Mouse (Mus musculus) kidney, embryonic 14.5 days (tissue): ENCODE data around the gene H2-Eb1. TPM values are rescaled to one million over a fixed set of nuclear protein-coding genes. Genes with fewer than 3 reads are reported as not detected.

Source experiments
- ATAC-seq: fragments of 200-750 bp; cut with Nextera tagmentation; 2 replicates; pipeline ENCODE4 v1.8.0; 2017; ENCODE audit warnings: moderate number of reproducible peaks, mild to moderate bottlenecking, moderate TSS enrichment, moderate library complexity; ENCODE audit not compliant: low FRiP score, low TSS enrichment
- H3K27ac ChIP-seq: fragments of 300-500 bp; sonication (generic); 2 replicates; pipeline ENCODE4 v1.5.1; 2014; ENCODE audit warnings: low read depth, mild to moderate bottlenecking, low read length, moderate library complexity, mixed read lengths
- H3K27me3 ChIP-seq: fragments of 300-500 bp; sonication (generic); 2 replicates; pipeline ENCODE4 v1.6.1; 2014; ENCODE audit warnings: mild to moderate bottlenecking, low read length; ENCODE audit not compliant: control insufficient read depth, insufficient read depth
- H3K36me3 ChIP-seq: fragments of 300-500 bp; sonication (generic); 2 replicates; pipeline ENCODE4 v1.6.1; 2014; ENCODE audit warnings: low read length, mixed read lengths; ENCODE audit not compliant: control insufficient read depth, insufficient read depth
- H3K4me1 ChIP-seq: fragments of 300-500 bp; sonication (generic); 2 replicates; pipeline ENCODE4 v1.6.1; 2014; ENCODE audit warnings: low read length, mixed read lengths; ENCODE audit not compliant: control insufficient read depth, insufficient read depth
- H3K4me2 ChIP-seq: fragments of 300-500 bp; sonication (generic); replicated peaks from 2 replicates; pipeline ENCODE4 v1.6.1; 2014; ENCODE audit warnings: low read depth, mild to moderate bottlenecking, low read length
- H3K4me3 ChIP-seq: fragments of 300-500 bp; sonication (generic); 2 replicates; pipeline ENCODE4 v1.5.1; 2014; ENCODE audit warnings: mild to moderate bottlenecking, low read length
- H3K9ac ChIP-seq: fragments of 300-500 bp; sonication (generic); 2 replicates; pipeline ENCODE4 v1.6.1; 2014; ENCODE audit warnings: low read depth, mild to moderate bottlenecking, low read length, moderate library complexity
- H3K9me3 ChIP-seq: fragments of 300-500 bp; sonication (generic); 2 replicates; pipeline ENCODE4 v1.6.1; 2016; ENCODE audit warnings: low read length; ENCODE audit not compliant: control insufficient read depth
- WGBS: fragments of 180-500 bp; shearing (Covaris S2); extraction: QIAGEN DNeasy Blood & Tissue Kit; methylation state at CpG from one replicate; pipeline ENCODE4 v1.1.7; 2014; 5-methylcytosine and 5-hydroxymethylcytosine counted together
- polyA plus RNA-seq: library from polyadenylated mRNA; unstranded; fragments of >200 nt; fragmentation: Nextera tagmentation; extraction: Ambion mirVana; gene quantifications from 2 replicates; pipeline ENCODE4 v1.2.1, GENCODE M21; 2014

The H2-Eb1 gene
- polyA plus RNA-seq, 1 experiment from 2014 or later: 5.9 TPM

GRCm38 (mm10) chr17:34316697-34317096 lies 11.0 kb downstream of the H2-Eb1 start:
- H3K9ac ChIP-seq: no peak overlapping the region
- no peaks in the 10 kb centered on the region for H3K36me3 ChIP-seq
- H3K27ac ChIP-seq: no peak overlapping the region
- 90% methylated on average over 2 of the region's 2 CpGs for WGBS
- no peaks in the 10 kb centered on the region for H3K9me3 ChIP-seq
- H3K4me1 ChIP-seq: no peaks in the 10 kb centered on the region
- no peak overlapping the region for H3K4me3 ChIP-seq
- H3K27me3 ChIP-seq: no peaks in the 10 kb centered on the region
- no peak overlapping the region for H3K4me2 ChIP-seq
- ATAC-seq: no peak

- no peak overlapping the region for H3K27ac ChIP-seq
- no peaks in the 10 kb centered on the region for H3K36me3 ChIP-seq
- no peaks in the 10 kb centered on the region for H3K4me1 ChIP-seq
- H3K27me3 ChIP-seq: no peaks in the 10 kb centered on the region
- no peak for ATAC-seq
- no peak overlapping the region for H3K4me3 ChIP-seq
- no peaks in the 10 kb centered on the region for H3K9me3 ChIP-seq
- WGBS: 40% methylated on average over 2 of the region's 2 CpGs
- H3K4me2 ChIP-seq: no peak overlapping the region
- H3K9ac ChIP-seq: no peak overlapping the region
These were observed 11.6 kb downstream of the H2-Eb1 start for GRCm38 (mm10) chr17:34317275-34317674.

- no peak within 1 kb of the TSS for H3K9ac ChIP-seq
- H3K4me1 ChIP-seq: no peaks in the 10 kb centered on the region
- no peaks in the 10 kb centered on the region for H3K9me3 ChIP-seq
- no peak within 1 kb of the TSS for H3K4me3 ChIP-seq
- WGBS: 46% methylated on average over 4 of the region's 4 CpGs
- no peaks in the 10 kb centered on the region for H3K27me3 ChIP-seq
- H3K27ac ChIP-seq: no peak within 1 kb of the TSS
- no peak within 1 kb of the TSS for H3K4me2 ChIP-seq
- no peaks in the 10 kb centered on the region for H3K36me3 ChIP-seq
- no peak for ATAC-seq
These were observed 19.8 kb downstream of the H2-Eb1 start, which contains the start of gene H2-Eb2 for GRCm38 (mm10) chr17:34325436-34325835. Gene H2-Eb2 (plus strand): TSS chr17:34325665.

- no peaks in the 10 kb centered on the region for H3K27me3 ChIP-seq
These were observed 20.7 kb downstream of the H2-Eb1 start for GRCm38 (mm10) chr17:34326373-34326772.

GRCm38 (mm10) chr17:34329807-34330206 lies 24.1 kb downstream of the H2-Eb1 start:
- no peak overlapping the region for H3K4me3 ChIP-seq
- no peak overlapping the region for H3K27ac ChIP-seq
- H3K4me1 ChIP-seq: no peaks in the 10 kb centered on the region
- H3K4me2 ChIP-seq: no peak overlapping the region
- H3K36me3 ChIP-seq: no peaks in the 10 kb centered on the region
- H3K27me3 ChIP-seq: no peaks in the 10 kb centered on the region
- H3K9me3 ChIP-seq: no peaks in the 10 kb centered on the region
- ATAC-seq: no peak
- H3K9ac ChIP-seq: no peak overlapping the region
- 42% methylated on average over 2 of the region's 2 CpGs for whole genome bisulfite sequencing

More at GRCm38 (mm10) chr17:34326373-34326772, 20.7 kb downstream of the H2-Eb1 start:
- no peaks in the 10 kb centered on the region for H3K36me3 ChIP-seq
- no peak overlapping the region for H3K4me3 ChIP-seq
- no peak overlapping the region for H3K4me2 ChIP-seq
- no peaks in the 10 kb centered on the region for H3K4me1 ChIP-seq
- H3K9me3 ChIP-seq: no peaks in the 10 kb centered on the region
- WGBS: 72% methylated on average over 3 of the region's 3 CpGs
- H3K9ac ChIP-seq: no peak overlapping the region
- no peak for ATAC-seq
- no peak overlapping the region for H3K27ac ChIP-seq

- Histone ChIP-seq H3K27me3 (no peaks in the 10 kb centered on the region), H3K27ac (no peak overlapping the region), H3K36me3 (no peaks in the 10 kb centered on the region), H3K4me3 (no peak overlapping the region), H3K4me1 (no peaks in the 10 kb centered on the region), H3K4me2 (no peak overlapping the region), H3K9ac (no peak overlapping the region), H3K9me3 (no peaks in the 10 kb centered on the region)
- ATAC-seq: no peak
- WGBS: 91% methylated on average over 1 of the region's 1 CpGs
These were observed 25.5 kb downstream of the H2-Eb1 start for GRCm38 (mm10) chr17:34331200-34331599.

- Histone ChIP-seq H3K4me3 (no peak overlapping the region), H3K36me3 (no peaks in the 10 kb centered on the region), H3K9me3 (no peaks in the 10 kb centered on the region), H3K4me1 (no peaks in the 10 kb centered on the region), H3K27ac (no peak overlapping the region), H3K4me2 (no peak overlapping the region), H3K27me3 (no peaks in the 10 kb centered on the region), H3K9ac (no peak overlapping the region)
- no peak for ATAC-seq
- WGBS: 67% methylated on average over 3 of the region's 3 CpGs
These were observed 35.1 kb downstream of the H2-Eb1 start for GRCm38 (mm10) chr17:34340619-34341402.

- no peak overlapping the region for H3K4me3 ChIP-seq
- no peaks in the 10 kb centered on the region for H3K36me3 ChIP-seq
- H3K27ac ChIP-seq: no peak overlapping the region
- no peak overlapping the region for H3K9ac ChIP-seq
- H3K27me3 ChIP-seq: no peaks in the 10 kb centered on the region
- no peaks in the 10 kb centered on the region for H3K9me3 ChIP-seq
- 86% methylated on average over 4 of the region's 4 CpGs for WGBS
- no peak for ATAC-seq
- H3K4me2 ChIP-seq: no peak overlapping the region
- H3K4me1 ChIP-seq: no peaks in the 10 kb centered on the region
These were observed 39.2 kb downstream of the H2-Eb1 start for GRCm38 (mm10) chr17:34344882-34345281.

- no peaks in the 10 kb centered on the region for H3K9me3 ChIP-seq
- no peaks in the 10 kb centered on the region for H3K27me3 ChIP-seq
- H3K4me1 ChIP-seq: no peaks in the 10 kb centered on the region
- no peak overlapping the region for H3K9ac ChIP-seq
- no peaks in the 10 kb centered on the region for H3K36me3 ChIP-seq
- no peak overlapping the region for H3K27ac ChIP-seq
- no peak for ATAC-seq
- H3K4me2 ChIP-seq: no peak overlapping the region
- H3K4me3 ChIP-seq: no peak overlapping the region
- 84% methylated on average over 7 of the region's 7 CpGs for WGBS
These were observed 39.8 kb downstream of the H2-Eb1 start for GRCm38 (mm10) chr17:34345486-34345885.
